Mouse (Mus musculus) neural tube, embryonic 12.5 days (tissue): ENCODE data around the gene Mki67. TPM values are rescaled to one million over a fixed set of nuclear protein-coding genes. Genes with fewer than 3 reads are reported as not detected.
A peak's percentile ranks its signal among the peaks of the same experiment; 100 is the strongest.
"Not testable (repeated sequence)": the region's sequence is repeated elsewhere in the genome, so short reads cannot be mapped to it uniquely, and the experiment has no call there.

Experiments
- ATAC-seq: fragments of 200-750 bp; cut with Nextera tagmentation; 2 replicates; pipeline ENCODE4 v1.8.0; 2017; ENCODE audit warnings: low read depth, mild to moderate bottlenecking, moderate TSS enrichment, moderate library complexity; ENCODE audit not compliant: low FRiP score
- H3K27ac ChIP-seq: fragments of 300-500 bp; sonication (generic); 2 replicates; pipeline ENCODE4 v1.5.1; 2016
- H3K27me3 ChIP-seq: fragments of 300-500 bp; sonication (generic); replicated peaks from 2 replicates; pipeline ENCODE4 v1.6.1; 2016; ENCODE audit warnings: mild to moderate bottlenecking
- H3K36me3 ChIP-seq: fragments of 300-500 bp; sonication (generic); 2 replicates; pipeline ENCODE4 v1.6.1; 2016; ENCODE audit warnings: mild to moderate bottlenecking
- H3K4me1 ChIP-seq: fragments of 300-500 bp; sonication (generic); 2 replicates; pipeline ENCODE4 v1.6.1; 2016
- H3K4me2 ChIP-seq: fragments of 300-500 bp; sonication (generic); replicated peaks from 2 replicates; pipeline ENCODE4 v1.6.1; 2016; ENCODE audit warnings: mild to moderate bottlenecking
- H3K4me3 ChIP-seq: fragments of 300-500 bp; sonication (generic); 2 replicates; pipeline ENCODE4 v1.5.1; 2016
- H3K9ac ChIP-seq: fragments of 300-500 bp; sonication (generic); 2 replicates; pipeline ENCODE4 v1.6.1; 2016; ENCODE audit warnings: mild to moderate bottlenecking
- H3K9me3 ChIP-seq: fragments of 300-500 bp; sonication (generic); 2 replicates; pipeline ENCODE4 v1.6.1; 2016; ENCODE audit warnings: mild to moderate bottlenecking
- WGBS: fragments of 180-500 bp; shearing (Covaris S2); methylation state at CpG from one replicate; pipeline ENCODE4 v1.1.7; 2016; 5-methylcytosine and 5-hydroxymethylcytosine counted together
- polyA plus RNA-seq: library from polyadenylated mRNA; unstranded; fragments of >200 nt; fragmentation: Nextera tagmentation; extraction: Ambion mirVana; gene quantifications from 2 replicates; pipeline ENCODE4 v1.2.1, GENCODE M21; 2016

Mki67 gene
- polyA plus RNA-seq, 1 experiment from 2014 or later = 28.8 TPM

- H3K9ac ChIP-seq = no peak overlapping the region
- peaks cover 17% of the 10 kb centered on the region; the same call in 1 of the 2 replicates for H3K36me3 ChIP-seq
- no peaks in the 10 kb centered on the region for H3K27me3 ChIP-seq
- H3K27ac ChIP-seq = no peak overlapping the region
- H3K4me2 ChIP-seq = peak overlapping the region; percentile 91; the same call in 1 of the 2 replicates
- WGBS = 78% methylated on average over 1 of the region's 1 CpGs
- H3K4me3 ChIP-seq = no peak overlapping the region
- no peaks in the 10 kb centered on the region for H3K9me3 ChIP-seq
- ATAC-seq = no peak
- peaks cover 22% of the 10 kb centered on the region for H3K4me1 ChIP-seq
These were observed 3.6 kb downstream of the Mki67 start for GRCm38 (mm10) chr7:135712534-135712933.

GRCm38 (mm10) chr7:135710702-135711101, 5.5 kb downstream of the Mki67 start:
- H3K27me3 ChIP-seq = no peaks in the 10 kb centered on the region
- 81% methylated on average over 2 of the region's 2 CpGs for WGBS

GRCm38 (mm10) chr7:135705753-135706152, 10.4 kb downstream of the Mki67 start:
- no peak for ATAC-seq
- Histone ChIP-seq H3K4me1 (no peaks in the 10 kb centered on the region), H3K36me3 (peaks cover 70% of the 10 kb centered on the region), H3K4me3 (no peak overlapping the region), H3K4me2 (no peak overlapping the region), H3K27ac (no peak overlapping the region), H3K9ac (no peak overlapping the region), H3K9me3 (no peaks in the 10 kb centered on the region), H3K27me3 (no peaks in the 10 kb centered on the region)
- WGBS = 94% methylated on average over 6 of the region's 6 CpGs

More at GRCm38 (mm10) chr7:135710702-135711101, 5.5 kb downstream of the Mki67 start:
- H3K4me3 ChIP-seq = no peak overlapping the region
- H3K9ac ChIP-seq = no peak overlapping the region
- no peak overlapping the region for H3K27ac ChIP-seq
- H3K4me1 ChIP-seq = peaks cover 16% of the 10 kb centered on the region
- H3K4me2 ChIP-seq = no peak overlapping the region
- ATAC-seq = no peak
- peaks cover 35% of the 10 kb centered on the region for H3K36me3 ChIP-seq
- no peaks in the 10 kb centered on the region for H3K9me3 ChIP-seq

GRCm38 (mm10) chr7:135705083-135705482, 11.1 kb downstream of the Mki67 start:
- no peak for ATAC-seq
- Histone ChIP-seq H3K4me2 (no peak overlapping the region), H3K36me3 (peaks cover 74% of the 10 kb centered on the region), H3K4me3 (no peak overlapping the region), H3K27me3 (no peaks in the 10 kb centered on the region), H3K27ac (no peak overlapping the region), H3K4me1 (no peaks in the 10 kb centered on the region), H3K9ac (no peak overlapping the region), H3K9me3 (no peaks in the 10 kb centered on the region)
- WGBS = 95% methylated on average over 1 of the region's 1 CpGs

- H3K27me3 ChIP-seq = no peaks in the 10 kb centered on the region
- no peak for ATAC-seq
- no peak overlapping the region for H3K4me2 ChIP-seq
- H3K9ac ChIP-seq = no peak overlapping the region
- no peaks in the 10 kb centered on the region for H3K4me1 ChIP-seq
- no peak overlapping the region for H3K4me3 ChIP-seq
- WGBS = 97% methylated on average over 8 of the region's 8 CpGs
- H3K27ac ChIP-seq = no peak overlapping the region
- H3K36me3 ChIP-seq = peaks cover 78% of the 10 kb centered on the region
- no peaks in the 10 kb centered on the region for H3K9me3 ChIP-seq
These were observed 11.9 kb downstream of the Mki67 start for GRCm38 (mm10) chr7:135704251-135704650.

GRCm38 (mm10) chr7:135703600-135704148, 12.5 kb downstream of the Mki67 start:
- H3K4me2 ChIP-seq = no peak overlapping the region
- H3K36me3 ChIP-seq = peaks cover 79% of the 10 kb centered on the region
- H3K4me1 ChIP-seq = no peaks in the 10 kb centered on the region
- no peaks in the 10 kb centered on the region for H3K27me3 ChIP-seq
- H3K9ac ChIP-seq = no peak overlapping the region
- no peak for ATAC-seq
- H3K27ac ChIP-seq = no peak overlapping the region
- no peak overlapping the region for H3K4me3 ChIP-seq
- 95% methylated on average over 9 of the region's 9 CpGs for WGBS
- H3K9me3 ChIP-seq = no peaks in the 10 kb centered on the region

- peaks cover 78% of the 10 kb centered on the region for H3K36me3 ChIP-seq
- not testable (repeated sequence) for H3K9me3 ChIP-seq
These were observed 16.8 kb downstream of the Mki67 start for GRCm38 (mm10) chr7:135699351-135699750.

GRCm38 (mm10) chr7:135698362-135698761, 17.8 kb downstream of the Mki67 start:
- H3K4me2 ChIP-seq = no peak overlapping the region
- no peak overlapping the region for H3K27ac ChIP-seq
- no peaks in the 10 kb centered on the region for H3K9me3 ChIP-seq
- no peaks in the 10 kb centered on the region for H3K27me3 ChIP-seq
- H3K4me1 ChIP-seq = no peaks in the 10 kb centered on the region
- H3K36me3 ChIP-seq = peaks cover 79% of the 10 kb centered on the region
- no peak for ATAC-seq
- 96% methylated on average over 2 of the region's 2 CpGs for WGBS
- H3K4me3 ChIP-seq = no peak overlapping the region
- H3K9ac ChIP-seq = no peak overlapping the region

More at GRCm38 (mm10) chr7:135699351-135699750, 16.8 kb downstream of the Mki67 start:
- not testable (repeated sequence) for H3K27me3 ChIP-seq, ATAC-seq, H3K4me1 ChIP-seq, H3K27ac ChIP-seq, H3K4me3 ChIP-seq, H3K9ac ChIP-seq, H3K4me2 ChIP-seq
- 90% methylated on average over 6 of the region's 6 CpGs for WGBS

GRCm38 (mm10) chr7:135697021-135697740, 19.0 kb downstream of the Mki67 start:
- H3K27me3 ChIP-seq, H3K4me2 ChIP-seq, ATAC-seq, H3K4me3 ChIP-seq, H3K9ac ChIP-seq, H3K4me1 ChIP-seq, H3K27ac ChIP-seq, H3K9me3 ChIP-seq: not testable (repeated sequence)
- H3K36me3 ChIP-seq = peaks cover 82% of the 10 kb centered on the region
- 96% methylated on average over 5 of the region's 5 CpGs for WGBS

- Histone ChIP-seq H3K4me3 (no peak overlapping the region), H3K9me3 (no peaks in the 10 kb centered on the region), H3K4me1 (no peaks in the 10 kb centered on the region), H3K9ac (no peak overlapping the region), H3K27ac (no peak overlapping the region), H3K4me2 (no peak overlapping the region), H3K27me3 (no peaks in the 10 kb centered on the region), H3K36me3 (peaks cover 85% of the 10 kb centered on the region)
- 95% methylated on average over 4 of the region's 4 CpGs for WGBS
- no peak for ATAC-seq
These were observed 20.0 kb downstream of the Mki67 start for GRCm38 (mm10) chr7:135696127-135696526.

GRCm38 (mm10) chr7:135694796-135695195, 21.4 kb downstream of the Mki67 start:
- Histone ChIP-seq H3K9me3 (no peaks in the 10 kb centered on the region), H3K4me2 (no peak overlapping the region), H3K27me3 (no peaks in the 10 kb centered on the region), H3K36me3 (peaks cover 79% of the 10 kb centered on the region), H3K4me1 (no peaks in the 10 kb centered on the region), H3K4me3 (no peak overlapping the region), H3K9ac (no peak overlapping the region), H3K27ac (no peak overlapping the region)
- no peak for ATAC-seq
- 94% methylated on average over 5 of the region's 5 CpGs for WGBS

- peaks cover 78% of the 10 kb centered on the region for H3K36me3 ChIP-seq
- WGBS = 93% methylated on average over 4 of the region's 4 CpGs
These were observed 22.0 kb downstream of the Mki67 start for GRCm38 (mm10) chr7:135694130-135694529.

GRCm38 (mm10) chr7:135691941-135692340, 24.2 kb downstream of the Mki67 start:
- no peak overlapping the region for H3K4me3 ChIP-seq
- no peak overlapping the region for H3K9ac ChIP-seq
- H3K36me3 ChIP-seq = peaks cover 73% of the 10 kb centered on the region
- no peak overlapping the region for H3K27ac ChIP-seq
- no peaks in the 10 kb centered on the region for H3K4me1 ChIP-seq
- no peak overlapping the region for H3K4me2 ChIP-seq
- H3K27me3 ChIP-seq = no peaks in the 10 kb centered on the region
- 96% methylated on average over 5 of the region's 5 CpGs for WGBS
- ATAC-seq = no peak
- H3K9me3 ChIP-seq = no peaks in the 10 kb centered on the region

More at GRCm38 (mm10) chr7:135694130-135694529, 22.0 kb downstream of the Mki67 start:
- Histone ChIP-seq H3K27me3 (no peaks in the 10 kb centered on the region), H3K9me3 (no peaks in the 10 kb centered on the region), H3K4me2 (no peak overlapping the region), H3K27ac (no peak overlapping the region), H3K9ac (no peak overlapping the region), H3K4me1 (no peaks in the 10 kb centered on the region), H3K4me3 (no peak overlapping the region)
- ATAC-seq = no peak
